Mouse (Mus musculus) activated CD4-positive, CD25-positive, alpha-beta regulatory T cell, adult 4 months (primary cell): ENCODE measurements around the gene Lrrn2. TPM values are rescaled to one million over a fixed set of nuclear protein-coding genes. Genes with fewer than 3 reads are reported as not detected.

Experiments used
- ATAC-seq: one replicate; pipeline ENCODE4 v1.8.0; 2017
- polyA plus RNA-seq, 2 experiments: library from polyadenylated mRNA; unstranded; fragments of 100-300 nt; shearing (Covaris generic); gene quantifications; one replicate each; pipeline ENCODE4 v1.2.1; 2017

Gene Lrrn2
- polyA plus RNA-seq, 2 experiments from 2014 or later, result not detected

DNA sequence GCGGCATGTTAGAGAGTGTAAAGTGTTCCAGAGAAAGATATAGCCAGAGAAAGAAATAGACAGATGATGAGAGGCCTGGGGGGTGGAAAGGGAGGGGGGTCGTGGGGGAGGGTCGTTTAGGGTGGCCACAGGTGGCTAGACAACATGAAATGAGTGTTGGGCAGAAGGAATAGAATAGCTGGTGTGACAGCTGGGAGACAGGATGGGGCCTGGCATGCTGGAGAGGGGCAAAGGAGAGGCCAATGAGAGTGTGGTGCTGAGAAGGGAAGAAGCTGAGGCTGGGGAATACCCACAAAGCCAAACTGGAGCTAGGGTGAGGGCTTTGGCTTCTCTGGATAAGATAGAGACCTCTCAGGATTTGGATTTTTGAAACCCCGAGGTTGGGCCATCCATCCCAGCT is 6.6 kb downstream of the Lrrn2 start:
- ATAC-seq, result no peak

- no peak for ATAC-seq
These were observed 8.7 kb downstream of the Lrrn2 start for GRCm38 (mm10) chr1:132888811-132889210.

- ATAC-seq, result no peak
These were observed 10.2 kb downstream of the Lrrn2 start for GRCm38 (mm10) chr1:132890161-132890794.

DNA sequence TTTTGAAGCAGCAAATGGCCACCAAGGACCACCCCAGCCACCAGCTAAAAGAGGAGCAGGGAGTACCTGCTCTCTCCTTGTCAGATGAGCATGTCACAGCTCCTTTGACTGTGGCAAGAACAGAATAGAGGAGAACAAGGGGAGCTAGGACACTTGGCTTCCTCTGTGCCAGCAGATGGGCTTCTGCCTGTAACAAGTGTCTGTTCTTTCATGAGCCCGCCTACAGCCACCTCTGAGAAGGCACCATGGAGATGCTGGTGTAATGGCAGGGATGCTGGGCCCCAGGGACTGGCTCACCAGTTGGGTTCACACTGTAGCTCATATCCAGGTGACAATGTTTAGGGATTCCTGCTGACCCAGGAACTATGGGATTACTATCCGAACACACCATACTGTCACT is 12.0 kb downstream of the Lrrn2 start:
- no peak for ATAC-seq

DNA sequence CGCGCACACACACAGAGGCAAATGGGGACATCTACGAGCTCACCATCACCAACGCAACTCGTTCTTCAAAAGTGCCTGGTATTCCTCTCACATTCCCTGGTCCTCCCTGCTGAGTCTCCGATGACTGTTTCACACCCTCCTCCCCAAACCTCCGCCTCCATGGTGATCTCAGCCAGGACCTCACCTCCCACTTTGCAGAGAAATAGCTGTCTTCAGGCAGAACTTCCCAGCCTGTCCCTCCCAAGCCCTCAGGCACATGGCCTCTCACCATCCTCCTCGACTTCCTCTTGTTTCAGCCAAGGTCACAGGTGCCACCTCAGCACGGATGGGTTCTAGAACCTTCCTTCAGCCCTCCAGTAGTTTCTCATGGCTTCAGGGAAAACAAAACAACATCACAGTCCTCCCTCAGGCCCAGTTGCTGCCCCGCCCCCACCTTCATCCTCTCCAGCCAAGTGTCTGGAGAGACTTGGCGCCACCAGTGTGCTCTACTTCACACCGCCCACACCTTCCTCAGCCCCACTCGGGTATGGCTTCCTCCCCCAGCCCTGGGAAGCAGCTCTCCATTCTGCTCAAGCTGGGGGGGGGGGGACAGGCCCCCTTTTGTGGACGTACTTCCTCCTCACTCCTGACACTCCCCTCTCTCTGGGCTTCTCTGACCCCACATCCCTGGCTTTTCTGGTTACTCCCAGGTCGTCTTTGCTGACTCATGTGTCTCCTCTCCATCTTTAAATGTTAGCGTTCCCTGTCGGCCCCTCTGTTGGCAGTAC is 13.4 kb downstream of the Lrrn2 start:
- ATAC-seq, result no peak

- ATAC-seq, result no peak
These were observed 19.0 kb downstream of the Lrrn2 start for GRCm38 (mm10) chr1:132899029-132899428.

GRCm38 (mm10) chr1:132899626-132900025 is 19.6 kb downstream of the Lrrn2 start:
- ATAC-seq, result no peak

- ATAC-seq, result no peak
These were observed 20.9 kb downstream of the Lrrn2 start for GRCm38 (mm10) chr1:132900945-132901344.

DNA sequence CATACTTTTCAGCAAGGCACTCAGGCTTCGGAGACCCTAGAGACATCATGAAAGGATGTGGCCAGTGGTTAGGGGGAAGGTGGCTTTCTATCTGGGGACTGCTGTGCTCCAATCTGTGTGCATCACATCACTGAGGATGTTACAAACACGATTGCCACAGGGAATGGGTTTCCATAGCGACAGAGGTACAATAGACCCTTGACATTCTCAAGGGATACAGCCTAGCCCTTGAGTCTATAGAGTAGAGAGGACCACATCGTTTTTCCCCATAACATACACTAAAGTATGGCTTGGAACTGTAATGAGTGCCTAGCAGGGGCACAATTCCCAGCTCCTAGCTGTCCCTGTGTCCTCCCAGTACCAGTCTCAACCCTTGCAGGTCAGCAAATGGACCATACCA is 23.4 kb downstream of the Lrrn2 start:
- ATAC-seq, result no peak

GRCm38 (mm10) chr1:132909090-132909489 is 29.0 kb downstream of the Lrrn2 start:
- no peak for ATAC-seq

DNA sequence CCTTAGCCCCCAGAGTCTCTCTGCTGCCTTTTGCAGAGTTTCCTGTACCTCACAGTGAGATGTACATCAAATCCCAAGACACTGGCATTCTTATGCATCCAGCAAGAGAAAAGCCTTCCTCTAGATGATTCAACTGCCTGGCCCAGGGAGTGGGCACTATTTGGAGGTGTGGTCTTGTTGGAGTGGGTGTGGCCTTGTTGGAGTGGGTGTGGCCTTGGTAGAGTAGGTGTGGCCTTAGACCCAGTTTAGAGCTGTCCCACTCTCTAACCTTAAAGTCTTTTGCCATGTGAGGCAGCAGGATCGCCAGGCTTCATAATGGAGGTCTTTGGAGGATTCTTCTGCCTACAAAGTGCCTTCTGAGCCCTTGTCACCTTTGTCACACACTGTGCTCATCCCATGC is 29.9 kb downstream of the Lrrn2 start:
- ATAC-seq, result no peak

GRCm38 (mm10) chr1:132910414-132911041 is 30.5 kb downstream of the Lrrn2 start:
- no peak for ATAC-seq

DNA sequence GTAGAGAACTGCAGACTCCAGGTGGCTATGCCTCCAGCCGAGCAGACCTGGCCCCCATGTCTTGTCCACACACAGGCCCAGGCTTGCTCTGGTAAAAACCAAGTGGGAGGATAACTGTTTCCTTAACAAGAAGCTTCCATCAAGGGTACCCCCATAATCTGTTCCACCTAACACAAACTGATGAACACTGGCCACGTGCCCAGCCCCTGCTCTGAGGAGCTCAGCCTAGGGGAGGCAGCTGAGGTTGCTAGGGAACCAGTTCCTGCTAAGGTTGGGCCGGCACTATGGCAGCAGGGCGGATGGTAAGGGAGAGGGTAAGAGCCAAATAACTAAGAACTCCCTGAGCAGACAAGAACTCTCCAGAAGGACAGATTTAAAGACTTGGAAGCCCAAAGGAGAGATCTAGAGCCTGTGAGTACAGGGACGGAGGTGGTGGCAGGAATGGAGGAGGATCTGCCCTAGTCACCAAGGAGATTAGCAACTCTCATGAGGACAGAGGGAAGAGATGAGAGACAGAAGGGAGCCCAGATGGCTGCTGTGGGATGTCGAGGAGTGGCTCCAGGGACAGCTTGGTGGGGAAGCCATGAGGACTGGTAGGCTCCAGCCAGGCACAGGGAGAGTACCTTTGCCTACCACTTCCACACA is 35.9 kb downstream of the Lrrn2 start:
- ATAC-seq, result no peak

DNA sequence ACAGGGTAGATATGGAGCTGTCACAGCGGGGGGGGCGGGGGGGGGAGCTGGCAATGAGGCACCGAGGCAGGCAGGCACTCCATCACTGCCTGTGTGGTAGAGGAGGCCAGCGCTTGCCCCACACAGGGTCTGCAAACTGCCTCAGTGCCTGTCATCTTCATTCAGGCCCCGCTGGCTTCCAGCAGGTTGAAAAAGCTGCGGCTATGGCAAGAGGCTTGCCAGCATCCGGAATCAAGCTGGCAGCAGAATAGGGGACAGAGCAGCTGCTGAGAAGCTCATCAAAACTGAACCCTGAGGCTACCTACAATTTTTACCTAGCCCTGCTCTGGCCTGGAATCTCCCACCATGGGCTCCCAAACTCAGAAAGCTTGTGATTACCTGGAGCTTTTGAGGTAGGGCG is 37.5 kb downstream of the Lrrn2 start:
- no peak for ATAC-seq

DNA sequence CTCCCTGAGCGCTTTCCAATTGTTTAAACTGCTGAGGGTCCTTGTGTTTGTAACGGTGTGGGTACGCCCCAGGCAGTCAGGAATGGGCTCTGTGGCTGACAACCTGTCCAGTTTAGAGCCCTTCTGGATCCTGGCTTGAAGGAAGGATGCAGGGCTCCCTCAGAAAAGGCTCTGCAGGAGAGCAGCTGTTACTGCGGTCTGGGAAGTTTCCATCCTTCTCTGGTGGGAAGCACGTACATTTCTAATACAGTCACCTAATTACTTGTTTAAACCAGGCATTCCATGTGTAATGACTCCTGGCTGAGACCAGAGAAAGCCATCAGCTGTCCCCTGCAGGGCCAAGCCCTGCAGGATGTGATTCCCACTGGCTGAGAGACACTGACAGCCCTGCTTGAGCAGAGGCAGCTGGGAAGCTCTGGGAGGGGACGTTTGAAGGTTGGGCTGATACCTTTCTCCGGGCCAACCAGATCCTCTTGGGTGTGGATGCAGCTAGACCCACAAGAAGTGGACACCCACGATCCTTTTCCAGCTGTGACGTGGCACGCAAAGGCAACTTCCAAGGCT is 38.1 kb downstream of the Lrrn2 start:
- no peak for ATAC-seq

DNA sequence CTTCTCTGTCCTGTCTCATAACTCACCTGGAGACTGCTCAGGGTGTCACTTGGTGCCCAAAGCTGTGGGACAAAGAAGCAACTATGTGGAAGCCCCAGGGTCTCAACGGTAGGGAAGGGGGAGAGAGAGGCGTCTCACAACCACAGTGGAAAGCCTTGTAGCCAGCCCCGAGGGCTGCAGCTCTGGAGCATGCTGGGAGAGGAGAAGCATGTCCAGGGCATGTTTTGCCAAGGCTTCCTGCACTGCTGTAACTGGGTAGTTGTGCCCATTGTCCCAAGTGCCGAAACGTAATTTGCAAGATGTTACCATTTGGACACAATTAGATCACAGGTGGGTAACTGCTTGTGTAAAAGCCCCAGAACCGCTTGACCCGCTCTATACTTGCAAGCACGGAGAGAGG is 39.2 kb downstream of the Lrrn2 start:
- no peak for ATAC-seq

GRCm38 (mm10) chr1:132921071-132921470 is 41.0 kb downstream of the Lrrn2 start:
- ATAC-seq, result no peak

GRCm38 (mm10) chr1:132922257-132922656 is 42.2 kb downstream of the Lrrn2 start:
- ATAC-seq, result no peak

- no peak for ATAC-seq
These were observed 45.2 kb downstream of the Lrrn2 start for GRCm38 (mm10) chr1:132925270-132925669.

- ATAC-seq, result no peak
These were observed 48.2 kb downstream of the Lrrn2 start for GRCm38 (mm10) chr1:132928032-132928906.

DNA sequence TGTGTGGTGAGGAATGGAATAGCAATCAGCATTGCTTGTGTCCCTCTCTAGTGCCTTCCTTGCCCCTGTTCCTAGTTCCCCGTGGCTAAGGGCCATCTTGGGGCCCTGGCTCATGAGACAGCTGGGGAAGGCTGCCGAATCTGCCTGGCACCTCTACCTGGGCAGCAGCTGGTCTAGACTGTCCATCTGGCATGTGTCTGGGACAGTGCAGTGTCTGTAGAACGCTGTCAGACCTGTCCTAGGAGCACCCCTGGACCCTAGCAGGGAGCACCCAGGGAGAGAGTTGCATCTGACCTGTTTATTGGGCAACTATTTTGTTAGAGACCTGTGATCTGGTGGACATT is 48.8 kb downstream of the Lrrn2 start:
- no peak for ATAC-seq

DNA sequence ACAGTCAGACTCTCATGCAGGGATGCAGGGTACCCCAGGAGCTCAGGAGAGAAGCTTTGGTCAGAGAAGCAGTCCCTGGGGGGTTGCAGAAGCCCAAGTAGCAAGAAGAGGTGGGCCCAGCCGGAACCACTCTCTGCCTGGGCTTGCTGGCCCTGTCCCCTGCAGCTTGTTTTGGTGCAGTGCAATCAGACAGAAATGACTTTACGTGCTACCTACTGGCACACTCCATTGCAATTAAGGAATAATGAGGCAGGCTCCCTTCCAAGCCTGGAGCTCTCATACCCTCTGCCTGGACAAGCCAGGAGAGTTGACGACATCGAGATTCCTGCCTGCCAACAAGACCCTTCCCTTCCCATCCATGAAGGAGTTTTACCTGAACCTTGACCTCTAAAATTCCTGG is 50.2 kb downstream of the Lrrn2 start:
- ATAC-seq, result no peak
